Mouse (Mus musculus) heart, postnatal 0 days (tissue): ENCODE measurements around the gene Pi4kb. TPM values are rescaled to one million over a fixed set of nuclear protein-coding genes. Genes with fewer than 3 reads are reported as not detected.

Experiments used
- ATAC-seq: fragments of 200-750 bp; cut with Nextera tagmentation; 2 replicates; pipeline ENCODE4 v1.8.0; 2017; ENCODE audit warnings: low read depth, moderate number of reproducible peaks, moderate library complexity; ENCODE audit not compliant: insufficient read depth
- DNase-seq: peaks from one replicate; pipeline ENCODE4 v3.0.0-alpha.2; 2016; ENCODE audit warnings: low spot score
- H3K27ac ChIP-seq: fragments of 300-500 bp; sonication (generic); 2 replicates; pipeline ENCODE4 v1.5.1; 2014; ENCODE audit warnings: low read depth, mild to moderate bottlenecking
- H3K27me3 ChIP-seq: fragments of 300-500 bp; sonication (generic); 2 replicates; pipeline ENCODE4 v1.6.1; 2014; ENCODE audit warnings: low read length, mixed read lengths; ENCODE audit not compliant: control insufficient read depth, insufficient read depth
- H3K36me3 ChIP-seq: fragments of 300-500 bp; sonication (generic); replicated peaks from 2 replicates; pipeline ENCODE4 v1.6.1; 2014; ENCODE audit warnings: low read length, mixed read lengths; ENCODE audit not compliant: control insufficient read depth, insufficient read depth
- H3K4me1 ChIP-seq: fragments of 300-500 bp; sonication (generic); 2 replicates; pipeline ENCODE4 v1.6.1; 2014; ENCODE audit warnings: antibody characterized with exemption; ENCODE audit not compliant: control insufficient read depth, insufficient read depth
- H3K4me2 ChIP-seq: fragments of 300-500 bp; sonication (generic); 2 replicates; pipeline ENCODE4 v1.6.1; 2014; ENCODE audit warnings: low read depth, mild to moderate bottlenecking, low read length, moderate library complexity
- H3K4me3 ChIP-seq: fragments of 300-500 bp; sonication (generic); 2 replicates; pipeline ENCODE4 v1.5.1; 2014; ENCODE audit warnings: low read depth, low read length
- H3K9ac ChIP-seq: fragments of 300-500 bp; sonication (generic); replicated peaks from 2 replicates; pipeline ENCODE4 v1.6.1; 2014; ENCODE audit warnings: low read depth, low read length, mixed read lengths
- H3K9me3 ChIP-seq: fragments of 300-500 bp; sonication (generic); replicated peaks from 2 replicates; pipeline ENCODE4 v1.6.1; 2016; ENCODE audit warnings: low read length; ENCODE audit not compliant: control insufficient read depth
- CTCF ChIP-seq: IDR thresholded peaks from 2 replicates; pipeline ENCODE4 v1.5.1; 2016; ENCODE audit warnings: antibody characterized with exemption, control low read depth, low read depth
- EP300 ChIP-seq: IDR thresholded peaks from 2 replicates; pipeline ENCODE4 v1.6.1; 2016; ENCODE audit warnings: antibody characterized with exemption, low read depth
- WGBS: fragments of 180-500 bp; shearing (Covaris S2); extraction: QIAGEN DNeasy Blood & Tissue Kit; methylation state at CpG from one replicate; pipeline ENCODE4 v1.1.7; 2014; 5-methylcytosine and 5-hydroxymethylcytosine counted together
- polyA plus RNA-seq: library from polyadenylated mRNA; unstranded; fragments of >200 nt; fragmentation: Nextera tagmentation; extraction: Ambion mirVana; gene quantifications from 2 replicates; pipeline ENCODE4 v1.2.1, GENCODE M21; 2015
- total RNA-seq: library from RNA; depleted of rRNA; stranded (reverse); fragments of >200 nt; gene quantifications from 2 replicates; pipeline ENCODE4 v1.2.3, GENCODE M21; 2014; ENCODE audit warnings: low replicate concordance

Gene Pi4kb
- total and polyA plus RNA-seq, 2 experiments from 2014 or later: 13.7 to 47.2 TPM

GRCm38 (mm10) chr3:94972552-94972951 lies 2.0 kb upstream of the Pi4kb start:
- TF ChIP-seq EP300 (no peak), CTCF (no peak)
- Histone ChIP-seq H3K9ac (no peak overlapping the region), H3K27me3 (no peaks in the 10 kb centered on the region), H3K4me2 (no peak overlapping the region), H3K27ac (no peak overlapping the region), H3K9me3 (no peaks in the 10 kb centered on the region), H3K4me1 (peaks cover 15% of the 10 kb centered on the region), H3K36me3 (0 out of 2 replicates have a peak, but pooled peaks cover under 1% of the 10 kb centered on the region), H3K4me3 (no peak overlapping the region)
- no peak for ATAC-seq
- no peak for DNase-seq
- WGBS: 52% methylated on average over 3 of the region's 3 CpGs

- no peak for DNase-seq
- Histone ChIP-seq H3K36me3 (0 out of 2 replicates have a peak, but pooled peaks cover 6% of the 10 kb centered on the region), H3K4me2 (no peak overlapping the region), H3K27ac (no peak overlapping the region), H3K27me3 (no peaks in the 10 kb centered on the region), H3K9me3 (no peaks in the 10 kb centered on the region), H3K9ac (no peak overlapping the region), H3K4me3 (no peak overlapping the region), H3K4me1 (peaks cover 15% of the 10 kb centered on the region)
- TF ChIP-seq CTCF: no peak
- TF ChIP-seq EP300: no peak
- 93% methylated on average over 5 of the region's 5 CpGs for WGBS
- ATAC-seq: no peak
Observed at GRCm38 (mm10) chr3:94973620-94974019, 911 bp upstream of the Pi4kb start.

GRCm38 (mm10) chr3:94974026-94974527 lies 454 bp upstream of the Pi4kb start:
- peak overlapping the region; percentile 98 for H3K4me3 ChIP-seq
- no peaks in the 10 kb centered on the region for H3K9me3 ChIP-seq
- no peaks in the 10 kb centered on the region for H3K27me3 ChIP-seq
- peak overlapping the region; percentile 59 for H3K9ac ChIP-seq
- DNase-seq (no peak), ATAC-seq (no peak)
- peaks cover 15% of the 10 kb centered on the region for H3K4me1 ChIP-seq
- peak overlapping the region; percentile 49 for H3K27ac ChIP-seq
- H3K36me3 ChIP-seq: 0 out of 2 replicates have a peak, but pooled peaks cover 6% of the 10 kb centered on the region
- peak overlapping the region; percentile 75 for H3K4me2 ChIP-seq
- TF ChIP-seq CTCF (no peak), EP300 (no peak)
- WGBS: 20% methylated on average over 9 of the region's 9 CpGs

GRCm38 (mm10) chr3:94984312-94984711 lies 9.8 kb downstream of the Pi4kb start:
- H3K9ac ChIP-seq: no peak overlapping the region
- no peaks in the 10 kb centered on the region for H3K9me3 ChIP-seq
- 88% methylated on average over 11 of the region's 11 CpGs for WGBS
- peaks cover 36% of the 10 kb centered on the region for H3K4me1 ChIP-seq
- no peaks in the 10 kb centered on the region for H3K27me3 ChIP-seq
- peaks cover 26% of the 10 kb centered on the region for H3K36me3 ChIP-seq
- no peak overlapping the region for H3K4me3 ChIP-seq
- H3K4me2 ChIP-seq: no peak overlapping the region
- no peak overlapping the region for H3K27ac ChIP-seq
- no peak for ATAC-seq
- no peak for DNase-seq
- TF ChIP-seq CTCF (no peak), EP300 (no peak)

GRCm38 (mm10) chr3:94985513-94985912 lies 11.0 kb downstream of the Pi4kb start:
- no peak overlapping the region for H3K4me2 ChIP-seq
- 92% methylated on average over 2 of the region's 2 CpGs for WGBS
- H3K4me1 ChIP-seq: peaks cover 40% of the 10 kb centered on the region
- H3K9ac ChIP-seq: no peak overlapping the region
- peaks cover 26% of the 10 kb centered on the region for H3K36me3 ChIP-seq
- H3K27ac ChIP-seq: no peak overlapping the region
- TF ChIP-seq CTCF: no peak
- TF ChIP-seq EP300: no peak
- H3K4me3 ChIP-seq: no peak overlapping the region
- ATAC-seq: no peak
- H3K27me3 ChIP-seq: no peaks in the 10 kb centered on the region
- no peaks in the 10 kb centered on the region for H3K9me3 ChIP-seq
- DNase-seq: no peak

- H3K4me3 ChIP-seq: no peak overlapping the region
- ATAC-seq (peak; percentile 96), DNase-seq (peak; percentile 93)
- no peaks in the 10 kb centered on the region for H3K27me3 ChIP-seq
- H3K4me2 ChIP-seq: no peak overlapping the region
- peaks cover 34% of the 10 kb centered on the region for H3K36me3 ChIP-seq
- peaks cover 40% of the 10 kb centered on the region for H3K4me1 ChIP-seq
- H3K9me3 ChIP-seq: no peaks in the 10 kb centered on the region
- TF ChIP-seq EP300: peak; percentile 51; the same call in 1 of the 2 replicates
- TF ChIP-seq CTCF: no peak
- H3K9ac ChIP-seq: no peak overlapping the region
- H3K27ac ChIP-seq: peak overlapping the region; percentile 72
Observed at GRCm38 (mm10) chr3:94987578-94987977, 13.0 kb downstream of the Pi4kb start.
